Comparison of ENCODE assay signal across 8 mouse cellular contexts in genomic region chr17:88325910-88326739, GRCm38 (mm10).
DNase-seq lines count a peak whose midpoint lies in the region; ATAC-seq lines count a peak whose summit lies in the region.

No protein-coding gene starts in this region.

- peaks cover 23% of the 10 kb centered on the region for H3K4me1 ChIP-seq in forebrain, embryonic 15.5 days
- H3K4me1 ChIP-seq in midbrain, embryonic 15.5 days = peaks cover 25% of the 10 kb centered on the region

- peak; percentile 41; the same call in 1 of the 2 replicates for ATAC-seq in forebrain, embryonic 15.5 days (replicated peaks)
- peak; percentile 64 for ATAC-seq in midbrain, embryonic 15.5 days (replicated peaks)

- no peaks in the 10 kb centered on the region for H3K9me3 ChIP-seq in forebrain, embryonic 15.5 days
- peaks cover 2% of the 10 kb centered on the region; the same call in 1 of the 2 replicates for H3K9me3 ChIP-seq in midbrain, embryonic 15.5 days

- H3K4me2 ChIP-seq in forebrain, embryonic 15.5 days (replicated peaks) = no peak overlapping the region
- H3K4me2 ChIP-seq in midbrain, embryonic 15.5 days = no peak overlapping the region

- 0 out of 2 replicates have a peak, but pooled peaks cover 6% of the 10 kb centered on the region for H3K27me3 ChIP-seq in forebrain, embryonic 15.5 days
- H3K27me3 ChIP-seq in midbrain, embryonic 15.5 days (replicated peaks) = peaks cover 22% of the 10 kb centered on the region

- 8% methylated on average over 12 of the region's 12 CpGs for WGBS in forebrain, embryonic 15.5 days
- 7% methylated on average over 12 of the region's 12 CpGs for WGBS in midbrain, embryonic 15.5 days

- H3K27ac ChIP-seq in forebrain, embryonic 15.5 days (replicated peaks) = 0 out of 2 replicates have a peak overlapping the region, but pooled peaks have one; percentile 11
- peak overlapping the region; percentile 11 for H3K27ac ChIP-seq in midbrain, embryonic 15.5 days

- no peaks in the 10 kb centered on the region for H3K36me3 ChIP-seq in forebrain, embryonic 15.5 days
- no peaks in the 10 kb centered on the region for H3K36me3 ChIP-seq in midbrain, embryonic 15.5 days (replicated peaks)

- DNase-seq in gastrocnemius, postnatal 14 days = peak; percentile 10
- DNase-seq in gastrocnemius, postnatal 10 days = no peak
- DNase-seq in kidney, postnatal 36 days = peak; percentile 37 to 50
- no peak for DNase-seq in thymus, postnatal 14 days
- no peak for DNase-seq in cerebellum, postnatal 4 days (ENCODE audit: low spot score in 2 of 2)
- no peak for DNase-seq in spleen, adult 18-20 months

- no peak overlapping the region for H3K9ac ChIP-seq in forebrain, embryonic 15.5 days (replicated peaks)
- H3K9ac ChIP-seq in midbrain, embryonic 15.5 days = no peak overlapping the region

- intact Hi-C loops in gastrocnemius, postnatal 14 days (cut with DNase I; ENCODE audit: low total_unique reads) = loop anchor here (10.0 kb wide), 1 partner anchor 199 kb away; no protein-coding TSS in a partner anchor

- no peak overlapping the region for H3K4me3 ChIP-seq in forebrain, embryonic 15.5 days
- no peak overlapping the region for H3K4me3 ChIP-seq in midbrain, embryonic 15.5 days

Comparison
In these comparisons a context has a peak if more than half of its experiments do, and no peak if none do; other contexts are left out.
1. DNase-seq: peak in gastrocnemius, postnatal 14 days (single experiment) and kidney, postnatal 36 days (2 of 2); none in gastrocnemius, postnatal 10 days (single experiment), thymus, postnatal 14 days (single experiment), cerebellum, postnatal 4 days (0 of 2) and spleen, adult 18-20 months (0 of 2).